Mouse (Mus musculus) c-Kit-positive CD71-negative TER-119-negative erythroid progenitor cells, embryonic 14.5 days (primary cell): ENCODE results near the gene Mllt6.
"Not testable (repeated sequence)": the region's sequence is repeated elsewhere in the genome, so short reads cannot be mapped to it uniquely, and the experiment has no call there.

Source experiments
- DNase-seq: peaks from one replicate; pipeline ENCODE4 v3.0.0-alpha.2; 2013; ENCODE audit warnings: low read depth

Gene Mllt6

GRCm38 (mm10) chr11:97648541-97648940 is 14.7 kb upstream of the Mllt6 start:
- DNase-seq: not testable (repeated sequence)

- DNase-seq: no peak
These were observed 12.9 kb upstream of the Mllt6 start for GRCm38 (mm10) chr11:97650341-97650740.

GRCm38 (mm10) chr11:97653376-97653775 is 9.8 kb upstream of the Mllt6 start:
- DNase-seq: not testable (repeated sequence)

- DNase-seq: no peak
These were observed 9.0 kb upstream of the Mllt6 start for GRCm38 (mm10) chr11:97654210-97654609.

GRCm38 (mm10) chr11:97656269-97656971 is 6.8 kb upstream of the Mllt6 start:
- no peak for DNase-seq

GRCm38 (mm10) chr11:97657184-97657945 is 5.8 kb upstream of the Mllt6 start:
- DNase-seq: no peak

- DNase-seq: not testable (repeated sequence)
These were observed 5.2 kb upstream of the Mllt6 start for GRCm38 (mm10) chr11:97657967-97658366.

- DNase-seq: no peak
These were observed 4.4 kb upstream of the Mllt6 start for GRCm38 (mm10) chr11:97658751-97659266.

- no peak for DNase-seq
These were observed 3.8 kb upstream of the Mllt6 start for GRCm38 (mm10) chr11:97659267-97659989.

- no peak for DNase-seq
These were observed 3.1 kb upstream of the Mllt6 start for GRCm38 (mm10) chr11:97659990-97660714.

- DNase-seq: no peak
These were observed 2.2 kb upstream of the Mllt6 start for GRCm38 (mm10) chr11:97660734-97661647.

- no peak for DNase-seq
These were observed 1.5 kb upstream of the Mllt6 start for GRCm38 (mm10) chr11:97661648-97662133.

- no peak for DNase-seq
These were observed 864 bp upstream of the Mllt6 start for GRCm38 (mm10) chr11:97662207-97662892.

- no peak for DNase-seq
These were observed 519 bp downstream of the Mllt6 start for GRCm38 (mm10) chr11:97663528-97664338.

GRCm38 (mm10) chr11:97664339-97664665 is 1.1 kb downstream of the Mllt6 start:
- DNase-seq: no peak

GRCm38 (mm10) chr11:97664771-97665240 is 1.6 kb downstream of the Mllt6 start:
- DNase-seq: no peak

- no peak for DNase-seq
These were observed 2.2 kb downstream of the Mllt6 start for GRCm38 (mm10) chr11:97665431-97665830.

GRCm38 (mm10) chr11:97666221-97666620 is 3.0 kb downstream of the Mllt6 start:
- DNase-seq: no peak

- no peak for DNase-seq
These were observed 3.6 kb downstream of the Mllt6 start for GRCm38 (mm10) chr11:97666794-97667193.
